Mouse (Mus musculus) heart, embryonic 10.5 days (tissue): Measurements from ENCODE around the gene Gpx2. TPM values are rescaled to one million over a fixed set of nuclear protein-coding genes. Genes with fewer than 3 reads are reported as not detected.
A peak's percentile ranks its signal among the peaks of the same experiment; 100 is the strongest.
"Not testable (repeated sequence)": the region's sequence is repeated elsewhere in the genome, so short reads cannot be mapped to it uniquely, and the experiment has no call there.

Experiments
- DNase-seq: peaks from one replicate; pipeline ENCODE4 v3.0.0-alpha.2; 2017; ENCODE audit warnings: low spot score
- H3K27ac ChIP-seq: fragments of 300-500 bp; sonication (generic); 2 replicates; pipeline ENCODE4 v1.5.1; 2016; ENCODE audit warnings: mild to moderate bottlenecking
- H3K27me3 ChIP-seq: fragments of 300-500 bp; sonication (generic); 2 replicates; pipeline ENCODE4 v1.6.1; 2016; ENCODE audit warnings: mild to moderate bottlenecking; ENCODE audit not compliant: poor library complexity, insufficient read depth, severe bottlenecking
- H3K36me3 ChIP-seq: fragments of 300-500 bp; sonication (generic); 2 replicates; pipeline ENCODE4 v1.6.1; 2016; ENCODE audit warnings: mild to moderate bottlenecking, moderate library complexity
- H3K4me1 ChIP-seq: fragments of 300-500 bp; sonication (generic); 2 replicates; pipeline ENCODE4 v1.6.1; 2016; ENCODE audit warnings: mild to moderate bottlenecking
- H3K4me3 ChIP-seq: fragments of 300-500 bp; sonication (generic); 2 replicates; pipeline ENCODE4 v1.5.1; 2016; ENCODE audit warnings: mild to moderate bottlenecking, moderate library complexity
- H3K9me3 ChIP-seq: fragments of 300-500 bp; sonication (generic); 2 replicates; pipeline ENCODE4 v1.6.1; 2016; ENCODE audit warnings: mild to moderate bottlenecking, moderate library complexity
- WGBS: fragments of 180-500 bp; shearing (Covaris S2); methylation state at CpG from one replicate; pipeline ENCODE4 v1.1.7; 2016; 5-methylcytosine and 5-hydroxymethylcytosine counted together
- polyA plus RNA-seq: library from polyadenylated mRNA; unstranded; fragments of >200 nt; fragmentation: Nextera tagmentation; extraction: Ambion mirVana; gene quantifications from 2 replicates; pipeline ENCODE4 v1.2.1, GENCODE M21; 2016

The Gpx2 gene
- polyA plus RNA-seq, 1 experiment from 2014 or later, result 0.60 TPM

DNA sequence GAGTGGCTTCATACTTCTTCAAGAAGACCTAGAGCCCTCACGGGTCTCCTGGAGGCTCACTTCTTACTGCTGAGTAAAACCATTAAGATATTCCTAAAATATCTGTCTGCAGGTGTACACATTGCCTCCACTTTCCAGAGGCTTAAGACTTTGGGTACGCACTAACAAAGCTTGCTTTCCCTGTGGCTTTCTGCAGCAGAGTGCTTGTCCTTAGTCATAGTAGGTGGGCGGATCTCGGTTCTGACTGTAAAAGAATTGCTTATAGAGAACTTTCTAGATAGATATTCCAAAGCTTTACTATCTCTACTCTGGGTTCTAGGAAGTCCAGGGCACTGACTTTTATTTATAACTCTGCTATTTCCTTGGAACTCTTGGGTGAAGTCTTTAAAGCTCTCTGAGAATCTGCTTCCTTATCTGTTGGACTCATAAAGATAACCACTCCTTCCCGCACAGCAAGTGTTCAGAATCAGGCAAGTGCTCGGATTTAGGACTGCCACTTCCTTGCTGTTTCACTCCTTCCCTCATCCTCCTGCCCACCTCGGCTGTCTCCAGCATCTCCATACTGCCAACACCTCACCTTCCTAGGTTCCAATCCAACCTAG is 1.7 kb upstream of the Gpx2 start:
- 65% methylated on average over 7 of the region's 7 CpGs for WGBS
- no peak for DNase-seq
- H3K27me3 ChIP-seq, result peaks cover 30% of the 10 kb centered on the region
- H3K4me3 ChIP-seq, result no peak overlapping the region
- H3K4me1 ChIP-seq, result peaks cover 15% of the 10 kb centered on the region; the same call in 1 of the 2 replicates
- no peak overlapping the region for H3K27ac ChIP-seq
- H3K36me3 ChIP-seq, result no peaks in the 10 kb centered on the region
- H3K9me3 ChIP-seq, result no peaks in the 10 kb centered on the region

DNA sequence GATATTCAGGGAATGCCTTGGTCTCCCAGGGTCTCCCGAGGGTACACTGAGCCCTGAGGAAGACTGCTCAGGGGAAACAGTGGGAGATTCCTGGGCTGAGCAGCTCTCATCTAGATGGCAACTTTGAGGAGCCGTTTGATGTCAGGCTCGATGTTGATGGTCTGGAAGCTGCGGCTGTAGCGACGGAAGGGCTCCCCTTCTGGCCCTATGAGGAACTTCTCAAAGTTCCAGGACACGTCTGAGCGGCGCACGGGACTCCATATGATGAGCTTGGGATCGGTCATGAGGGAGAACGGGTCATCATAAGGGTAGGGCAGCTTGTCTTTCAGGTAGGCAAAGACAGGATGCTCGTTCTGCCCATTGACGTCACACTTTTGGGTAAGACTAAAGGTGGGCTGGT is 2.8 kb downstream of the Gpx2 start:
- not testable (repeated sequence) for H3K36me3 ChIP-seq, H3K4me3 ChIP-seq, DNase-seq, H3K27ac ChIP-seq, H3K27me3 ChIP-seq, H3K9me3 ChIP-seq
- 45% methylated on average over 14 of the region's 14 CpGs for WGBS
- H3K4me1 ChIP-seq, result peaks cover 18% of the 10 kb centered on the region

DNA sequence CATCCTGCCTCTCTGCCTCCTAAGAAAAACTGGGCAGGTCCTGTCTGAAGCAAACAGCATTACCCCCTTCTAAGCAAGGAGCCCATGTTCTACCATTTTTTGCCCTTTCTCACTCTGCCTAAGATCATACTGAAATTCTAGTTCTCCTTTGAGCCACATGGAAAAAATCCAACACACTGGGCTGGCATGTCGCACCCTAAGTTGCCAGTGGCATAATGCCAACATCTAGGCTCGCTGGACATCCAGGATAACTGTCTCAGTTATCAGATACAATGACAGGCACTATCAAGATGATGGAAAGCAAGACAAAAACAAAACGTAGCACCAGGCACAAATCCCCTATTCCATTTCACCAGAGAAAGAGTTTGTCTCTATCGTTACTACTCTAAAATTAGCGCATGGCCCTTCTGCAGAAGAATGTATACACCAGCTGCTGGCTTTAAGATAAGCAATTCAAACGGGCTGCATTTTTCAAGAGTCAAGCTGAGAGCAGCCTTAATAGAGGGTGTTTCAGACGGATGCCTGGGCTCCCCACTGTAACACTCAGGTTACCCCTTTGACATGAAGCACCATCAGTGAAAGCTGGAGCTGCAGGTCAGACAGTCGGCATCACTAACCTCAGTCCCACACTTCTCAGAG is 4.8 kb downstream of the Gpx2 start:
- Histone ChIP-seq H3K36me3 (no peaks in the 10 kb centered on the region), H3K4me3 (no peak overlapping the region), H3K9me3 (no peaks in the 10 kb centered on the region), H3K27ac (peak overlapping the region; percentile 83), H3K27me3 (no peaks in the 10 kb centered on the region), H3K4me1 (peaks cover 18% of the 10 kb centered on the region)
- 14% methylated on average over 8 of the region's 8 CpGs for WGBS
- DNase-seq, result no peak

DNA sequence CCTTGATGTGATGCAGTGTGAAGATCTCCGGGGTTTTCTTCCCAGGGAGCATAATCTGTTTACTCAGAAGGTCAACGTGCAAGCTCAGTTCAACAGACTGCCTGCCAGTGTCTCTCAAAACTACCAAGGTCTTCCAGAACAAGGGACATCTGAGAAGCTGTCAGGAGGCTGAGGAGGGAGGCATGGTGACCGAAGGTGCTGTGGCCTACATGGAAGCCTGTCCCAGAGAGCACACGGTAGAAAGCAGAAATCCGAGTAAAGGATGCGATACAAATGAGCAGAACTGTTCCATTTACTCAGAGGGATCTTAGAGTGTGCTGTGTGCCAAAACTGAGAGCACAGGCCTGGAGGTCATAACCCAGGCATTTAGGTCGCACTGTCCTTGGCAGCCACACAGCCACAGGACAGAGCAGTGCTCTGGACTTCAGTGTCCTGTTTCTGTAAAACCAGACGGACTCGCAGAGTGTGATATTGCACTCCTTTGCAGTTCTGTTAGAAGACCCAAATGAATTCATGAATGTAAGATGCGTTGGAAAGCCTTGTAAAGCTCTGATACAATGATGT is 11.2 kb downstream of the Gpx2 start:
- no peak for DNase-seq
- 44% methylated on average over 10 of the region's 10 CpGs for WGBS
- Histone ChIP-seq H3K9me3 (no peaks in the 10 kb centered on the region), H3K36me3 (0 out of 2 replicates have a peak, but pooled peaks cover 2% of the 10 kb centered on the region), H3K4me3 (no peak overlapping the region), H3K27ac (peak overlapping the region; percentile 71), H3K27me3 (no peaks in the 10 kb centered on the region), H3K4me1 (peaks cover 28% of the 10 kb centered on the region)

DNA sequence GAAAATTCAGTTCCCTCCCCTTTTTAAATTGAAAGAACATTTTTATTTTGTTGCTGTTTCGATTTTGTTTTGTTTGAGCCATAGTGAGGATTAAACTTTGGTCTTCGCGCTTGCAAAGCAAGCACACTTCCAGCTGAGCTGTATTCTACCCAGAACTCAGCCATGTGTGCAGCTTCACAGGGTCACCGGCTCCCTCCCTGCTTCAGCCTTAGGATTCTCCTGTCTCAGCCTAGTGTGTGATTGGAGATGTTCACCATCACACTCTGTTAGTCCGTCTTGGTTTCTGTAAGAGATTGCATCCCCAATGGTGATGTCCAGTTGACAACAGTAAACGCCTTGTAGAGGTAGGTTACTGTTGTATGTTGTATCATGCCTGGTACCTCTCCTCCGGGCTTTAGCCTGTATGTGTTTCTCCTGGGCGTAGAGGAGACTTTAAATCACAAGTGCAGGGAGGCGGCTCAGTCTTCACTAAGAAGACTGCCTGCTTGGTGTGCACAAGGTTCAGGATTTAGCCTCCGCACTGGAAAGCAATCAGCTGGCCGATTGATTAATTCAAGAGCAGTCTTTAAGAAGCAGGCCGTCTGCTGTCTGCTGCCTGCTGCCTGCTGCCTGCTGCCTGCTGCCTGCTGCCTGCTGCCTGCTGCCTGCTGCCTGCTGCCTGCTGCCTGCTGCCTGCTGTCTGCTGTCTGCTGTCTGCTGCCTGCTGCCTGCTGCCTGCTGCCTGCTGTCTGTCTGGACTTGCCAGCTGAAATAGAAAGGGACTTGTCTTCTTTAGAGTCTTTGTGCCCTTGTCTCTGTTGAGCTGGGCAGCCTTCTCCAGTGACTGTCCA is 14.5 kb downstream of the Gpx2 start:
- H3K4me3 ChIP-seq, result no peak overlapping the region
- H3K36me3 ChIP-seq, result peaks cover 7% of the 10 kb centered on the region
- no peaks in the 10 kb centered on the region for H3K27me3 ChIP-seq
- H3K4me1 ChIP-seq, result peaks cover 28% of the 10 kb centered on the region
- no peaks in the 10 kb centered on the region for H3K9me3 ChIP-seq
- WGBS, result 73% methylated on average over 12 of the region's 12 CpGs
- H3K27ac ChIP-seq, result peak overlapping the region; percentile 73
- no peak for DNase-seq

DNA sequence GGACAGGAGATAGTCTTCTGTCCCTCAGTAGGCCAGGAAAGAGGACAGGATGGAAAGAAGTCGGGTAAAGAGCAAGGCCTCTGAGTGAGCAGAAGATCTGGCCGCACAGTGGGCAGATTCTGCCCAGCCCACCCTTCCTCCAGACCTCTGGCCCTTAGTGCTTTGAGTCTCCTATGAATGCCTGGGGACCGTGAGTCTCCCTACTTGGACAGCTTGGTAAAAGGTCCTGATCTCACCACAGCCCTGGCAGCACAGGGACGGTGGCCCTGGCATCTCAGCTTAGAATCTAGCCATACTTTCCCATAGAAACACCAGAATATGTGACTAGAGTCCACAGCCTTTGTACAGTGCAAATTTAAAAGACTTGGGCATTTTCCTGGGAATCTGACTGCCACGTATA is 15.4 kb downstream of the Gpx2 start:
- Histone ChIP-seq H3K4me1 (peaks cover 32% of the 10 kb centered on the region), H3K27me3 (no peaks in the 10 kb centered on the region), H3K27ac (no peak overlapping the region), H3K36me3 (peaks cover 7% of the 10 kb centered on the region), H3K9me3 (no peaks in the 10 kb centered on the region), H3K4me3 (no peak overlapping the region)
- no peak for DNase-seq
- 85% methylated on average over 5 of the region's 5 CpGs for WGBS

DNA sequence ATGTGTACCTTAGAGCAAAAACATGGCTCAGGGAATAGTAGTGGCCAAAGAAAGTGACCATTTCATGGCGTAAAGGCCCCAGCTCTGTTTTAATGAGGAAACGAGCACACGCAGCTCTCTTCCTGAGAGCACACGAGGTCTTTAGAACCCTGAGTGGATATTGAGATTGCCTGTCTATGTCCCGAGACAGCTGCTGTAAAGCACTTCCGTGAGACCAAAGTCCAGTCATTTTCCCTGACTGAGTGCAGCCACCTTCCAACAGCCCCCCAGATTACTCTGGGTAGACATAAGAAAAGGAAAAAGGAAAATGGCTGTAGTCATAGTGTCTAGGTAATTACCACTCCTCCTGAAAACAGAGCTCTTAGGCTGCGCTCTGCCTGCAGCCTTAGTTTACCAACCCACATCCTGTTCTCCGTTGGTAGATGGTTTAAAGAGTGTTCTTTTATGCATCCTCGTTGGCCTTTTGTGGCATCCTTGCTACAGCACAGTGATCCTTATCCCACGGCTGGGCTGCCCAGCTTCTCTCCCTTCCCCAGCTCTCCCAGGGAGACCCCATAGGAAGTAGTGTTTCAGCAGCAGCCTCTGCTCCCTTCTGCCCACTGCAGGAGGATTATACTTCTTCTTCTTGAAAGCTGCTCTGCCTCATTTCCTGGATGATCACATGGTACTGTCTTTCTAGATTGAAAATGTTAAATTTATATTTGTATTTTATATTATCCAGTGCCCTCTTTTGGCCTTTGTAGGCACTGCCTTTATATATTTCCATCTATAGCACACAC is 16.9 kb downstream of the Gpx2 start:
- Histone ChIP-seq H3K4me3 (no peak overlapping the region), H3K36me3 (peaks cover 7% of the 10 kb centered on the region), H3K27me3 (no peaks in the 10 kb centered on the region), H3K9me3 (no peaks in the 10 kb centered on the region), H3K4me1 (peaks cover 23% of the 10 kb centered on the region), H3K27ac (no peak overlapping the region)
- DNase-seq, result no peak
- WGBS, result 82% methylated on average over 10 of the region's 10 CpGs

DNA sequence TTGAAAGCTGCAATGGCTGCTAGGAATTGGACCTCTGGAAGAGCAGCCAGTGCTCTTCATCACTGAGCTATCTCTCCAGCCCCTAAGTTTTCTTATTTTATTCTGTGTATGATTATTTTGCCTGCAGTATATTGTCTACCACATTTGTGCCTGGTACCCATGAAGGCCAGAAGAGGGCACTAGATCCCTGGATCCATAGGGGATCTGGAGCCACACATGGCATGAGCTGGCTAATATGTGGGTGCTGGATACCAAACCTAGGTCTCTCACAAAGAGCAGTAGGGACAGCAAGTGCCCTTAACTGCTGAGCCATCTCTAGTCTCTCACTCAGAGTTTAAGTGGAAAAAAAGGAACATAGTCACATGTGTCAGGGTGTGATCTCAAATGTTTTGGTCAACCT is 17.5 kb downstream of the Gpx2 start:
- no peaks in the 10 kb centered on the region for H3K27me3 ChIP-seq
- H3K27ac ChIP-seq, result no peak overlapping the region
- peaks cover 23% of the 10 kb centered on the region for H3K4me1 ChIP-seq
- H3K9me3 ChIP-seq, result no peaks in the 10 kb centered on the region
- no peak for DNase-seq
- no peak overlapping the region for H3K4me3 ChIP-seq
- H3K36me3 ChIP-seq, result peaks cover 7% of the 10 kb centered on the region

DNA sequence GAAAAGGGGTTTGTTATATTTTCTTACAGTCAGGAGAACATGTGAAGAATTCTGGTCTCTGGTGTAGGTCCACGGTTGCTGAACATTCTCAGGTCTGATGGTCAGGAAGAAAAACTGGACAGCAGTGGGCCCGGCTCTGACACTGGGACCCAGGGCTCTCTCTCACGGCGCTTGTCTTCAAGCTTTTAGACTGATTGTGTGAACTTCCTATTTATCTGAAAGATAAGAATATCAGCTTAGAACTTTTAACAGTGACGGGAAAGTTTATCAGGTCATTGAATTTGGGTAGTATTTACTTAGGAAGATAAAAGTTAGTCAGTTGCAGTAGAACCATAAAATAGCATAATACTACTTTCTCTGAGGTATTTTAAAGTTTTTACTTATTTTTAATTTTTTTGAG is 18.5 kb downstream of the Gpx2 start:
- H3K9me3 ChIP-seq, result no peaks in the 10 kb centered on the region
- no peaks in the 10 kb centered on the region for H3K27me3 ChIP-seq
- H3K36me3 ChIP-seq, result peaks cover 7% of the 10 kb centered on the region
- 41% methylated on average over 5 of the region's 5 CpGs for WGBS
- H3K27ac ChIP-seq, result no peak overlapping the region
- no peak for DNase-seq
- H3K4me3 ChIP-seq, result no peak overlapping the region
- H3K4me1 ChIP-seq, result peaks cover 18% of the 10 kb centered on the region

DNA sequence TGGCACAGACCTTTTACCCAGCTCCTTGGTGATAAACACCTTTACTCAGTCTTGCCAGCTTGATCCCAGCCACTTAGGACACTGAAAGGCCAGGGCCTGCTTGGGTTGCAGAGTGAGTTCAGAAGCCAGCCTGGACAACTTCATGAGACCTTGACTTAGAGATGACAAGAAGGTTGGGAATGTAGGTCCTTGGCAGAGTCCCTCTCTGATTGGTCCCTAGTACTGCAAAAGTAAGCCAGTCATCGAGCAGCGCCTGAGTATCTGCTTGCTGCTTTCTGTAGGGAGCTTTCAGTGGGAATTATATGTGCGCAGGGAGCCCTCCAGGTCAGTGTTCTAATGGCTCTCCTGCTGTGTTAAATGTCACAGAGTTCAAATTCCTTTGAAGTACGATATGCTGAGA is 20.2 kb downstream of the Gpx2 start:
- Histone ChIP-seq H3K9me3 (no peaks in the 10 kb centered on the region), H3K27me3 (no peaks in the 10 kb centered on the region), H3K27ac (no peak overlapping the region), H3K4me3 (no peak overlapping the region), H3K36me3 (peaks cover 5% of the 10 kb centered on the region), H3K4me1 (peaks cover 8% of the 10 kb centered on the region)
- DNase-seq, result no peak
- 55% methylated on average over 4 of the region's 4 CpGs for WGBS

DNA sequence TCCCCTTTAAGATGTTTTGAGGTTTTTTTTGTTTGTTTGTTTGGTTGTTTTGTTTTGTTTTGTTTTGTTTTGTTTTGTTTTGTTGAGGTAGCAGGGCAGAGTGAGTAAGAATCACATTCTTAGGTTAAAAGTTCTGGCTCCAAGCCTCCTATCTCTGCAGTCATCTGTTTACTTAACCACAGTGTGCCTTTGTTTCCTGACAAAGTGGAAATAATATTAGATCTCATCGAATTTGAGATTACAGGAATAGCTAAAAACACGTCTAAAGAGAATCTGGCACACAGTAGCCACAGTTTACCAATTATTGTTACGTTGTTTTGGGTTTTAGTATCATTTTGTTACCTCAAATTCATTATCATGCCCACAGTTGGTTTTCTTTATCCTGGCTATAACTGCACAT is 20.7 kb downstream of the Gpx2 start:
- Histone ChIP-seq H3K4me1 (peaks cover 8% of the 10 kb centered on the region), H3K9me3 (no peaks in the 10 kb centered on the region), H3K27ac (no peak overlapping the region), H3K27me3 (no peaks in the 10 kb centered on the region), H3K4me3 (no peak overlapping the region), H3K36me3 (peaks cover 5% of the 10 kb centered on the region)
- WGBS, result 64% methylated on average over 3 of the region's 3 CpGs
- no peak for DNase-seq

DNA sequence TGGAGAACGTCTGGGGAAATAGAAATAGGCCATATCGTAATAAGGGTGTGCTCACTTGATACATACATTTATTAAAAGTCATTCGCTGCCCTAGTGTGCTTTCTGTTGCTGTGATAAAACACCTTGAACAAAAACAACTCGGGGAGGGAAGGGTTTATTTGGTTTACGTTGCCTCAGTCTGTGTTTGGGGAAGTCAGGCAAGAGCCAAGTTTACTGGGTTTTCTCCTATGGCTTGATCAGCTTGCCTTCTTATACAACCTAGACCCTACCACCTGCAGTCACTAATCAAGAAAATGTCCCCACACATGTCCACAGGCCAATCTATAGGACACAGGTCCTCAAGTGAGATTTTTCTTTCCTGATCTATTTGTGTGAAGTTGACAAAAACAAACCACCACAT is 23.8 kb downstream of the Gpx2 start:
- 85% methylated on average over 5 of the region's 5 CpGs for WGBS
- DNase-seq, result no peak
- Histone ChIP-seq H3K4me3 (no peak overlapping the region), H3K27me3 (no peaks in the 10 kb centered on the region), H3K27ac (no peak overlapping the region), H3K4me1 (peaks cover 9% of the 10 kb centered on the region), H3K9me3 (no peaks in the 10 kb centered on the region), H3K36me3 (no peaks in the 10 kb centered on the region)
